Mouse (Mus musculus) mature B cell (primary cell): Measurements from ENCODE around the gene Anapc13.

Source experiments
- in situ Hi-C: fragments of 300-500 bp; cut with MboI; formaldehyde crosslinking; loops from 2 replicates; pipeline ENCODE4 v1.14.3; 2019

Anapc13 gene

GRCm38 (mm10) chr9:102625983-102626838, at the start of gene Anapc13, which contains the start of gene Cep63:
Anapc13 (plus strand) TSS chr9:102626296.
Cep63 (minus strand) TSS chr9:102626534.
- in situ Hi-C loops: no loop called here

- in situ Hi-C loops: no loop called here
These were observed 48.6 kb upstream of the Anapc13 start for GRCm38 (mm10) chr9:102577480-102577879.

GRCm38 (mm10) chr9:102581921-102582469, 44.1 kb upstream of the Anapc13 start:
- in situ Hi-C loops: no loop called here

- in situ Hi-C loops: no loop called here
These were observed 38.7 kb upstream of the Anapc13 start for GRCm38 (mm10) chr9:102587347-102587746.

- in situ Hi-C loops: no loop called here
These were observed 31.3 kb upstream of the Anapc13 start for GRCm38 (mm10) chr9:102594667-102595393.

- in situ Hi-C loops: no loop called here
These were observed 30.2 kb upstream of the Anapc13 start for GRCm38 (mm10) chr9:102595662-102596436.

GRCm38 (mm10) chr9:102601187-102601586, 24.9 kb upstream of the Anapc13 start:
- in situ Hi-C loops: no loop called here

GRCm38 (mm10) chr9:102601666-102602065, 24.4 kb upstream of the Anapc13 start:
- in situ Hi-C loops: no loop called here

GRCm38 (mm10) chr9:102605162-102605561, 20.9 kb upstream of the Anapc13 start:
- in situ Hi-C loops: no loop called here

- in situ Hi-C loops: no loop called here
These were observed 18.6 kb upstream of the Anapc13 start for GRCm38 (mm10) chr9:102607471-102607870.

- in situ Hi-C loops: no loop called here
These were observed 16.9 kb upstream of the Anapc13 start for GRCm38 (mm10) chr9:102609221-102609620.

- in situ Hi-C loops: no loop called here
These were observed 11.0 kb upstream of the Anapc13 start for GRCm38 (mm10) chr9:102615071-102615470.

- in situ Hi-C loops: no loop called here
These were observed 9.8 kb upstream of the Anapc13 start for GRCm38 (mm10) chr9:102616267-102616666.

- in situ Hi-C loops: no loop called here
These were observed 4.7 kb upstream of the Anapc13 start for GRCm38 (mm10) chr9:102621385-102621784.

- in situ Hi-C loops: no loop called here
These were observed 3.8 kb upstream of the Anapc13 start for GRCm38 (mm10) chr9:102622192-102622857.

GRCm38 (mm10) chr9:102622876-102623275, 3.2 kb upstream of the Anapc13 start:
- in situ Hi-C loops: no loop called here

- in situ Hi-C loops: no loop called here
These were observed 2.5 kb upstream of the Anapc13 start for GRCm38 (mm10) chr9:102623581-102623980.

- in situ Hi-C loops: no loop called here
These were observed 604 bp upstream of the Anapc13 start for GRCm38 (mm10) chr9:102625401-102625982.

GRCm38 (mm10) chr9:102626839-102627225, 736 bp downstream of the Anapc13 start:
- in situ Hi-C loops: no loop called here

GRCm38 (mm10) chr9:102627442-102627841, 1.3 kb downstream of the Anapc13 start:
- in situ Hi-C loops: no loop called here

- in situ Hi-C loops: no loop called here
These were observed 3.0 kb downstream of the Anapc13 start for GRCm38 (mm10) chr9:102629052-102629451.
